12 mouse cellular contexts compared by ENCODE assay signal in genomic region chr14:71249387-71249965, GRCm38 (mm10).
DNase-seq lines count a peak whose midpoint lies in the region; ATAC-seq lines count a peak whose summit lies in the region.
"Had no signal": no experiment of that assay in that cellular context is flagged by ENCODE, and none has a peak within 500 bp of the region (broad histone marks: within the 10 kb centered on the region; RNA-seq: fewer than 3 reads in every experiment).

No protein-coding gene starts in this region.

- WGBS in hindbrain, embryonic 14.5 days, result 29% methylated on average over 7 of the region's 7 CpGs
- WGBS in midbrain, embryonic 15.5 days, result 20% methylated on average over 7 of the region's 7 CpGs
- 48% methylated on average over 7 of the region's 7 CpGs for WGBS in kidney, embryonic 15.5 days

- peak; percentile 81 for DNase-seq in heart, adult 11 months
- DNase-seq in heart, postnatal 4 days, result no peak
- DNase-seq in hindbrain, embryonic 14.5 days (ENCODE audit: low spot score), result peak; percentile 62
- no peak for DNase-seq in left cerebral cortex, adult 11 months (ENCODE audit: low spot score)
- no peak for DNase-seq in kidney, postnatal 36 days
- DNase-seq: kidney, postnatal 4 days; thymus, postnatal 25 days had no signal

- H3K4me3 ChIP-seq in hindbrain, embryonic 14.5 days (replicated peaks; ENCODE audit: low read length), result no peak overlapping the region
- no peak overlapping the region for H3K4me3 ChIP-seq in midbrain, embryonic 15.5 days
- no peak overlapping the region for H3K4me3 ChIP-seq in kidney, embryonic 15.5 days (replicated peaks)
- H3K4me3 ChIP-seq: myocyte had no signal

- no peaks in the 10 kb centered on the region for H3K27me3 ChIP-seq in hindbrain, embryonic 14.5 days (ENCODE audit: control insufficient read depth, insufficient read depth, low read length)
- H3K27me3 ChIP-seq in midbrain, embryonic 15.5 days (replicated peaks), result no peaks in the 10 kb centered on the region
- no peaks in the 10 kb centered on the region for H3K27me3 ChIP-seq in kidney, embryonic 15.5 days

- H3K27ac ChIP-seq in hindbrain, embryonic 14.5 days, result peak overlapping the region; percentile 55
- peak overlapping the region; percentile 64 for H3K27ac ChIP-seq in midbrain, embryonic 15.5 days
- no peak overlapping the region for H3K27ac ChIP-seq in kidney, embryonic 15.5 days

- no peak overlapping the region for H3K9ac ChIP-seq in hindbrain, embryonic 14.5 days
- H3K9ac ChIP-seq in midbrain, embryonic 15.5 days, result no peak overlapping the region
- H3K9ac ChIP-seq in kidney, embryonic 15.5 days, result no peak overlapping the region

- H3K36me3 ChIP-seq in hindbrain, embryonic 14.5 days (replicated peaks; ENCODE audit: control insufficient read depth, insufficient read depth), result no peaks in the 10 kb centered on the region
- no peaks in the 10 kb centered on the region for H3K36me3 ChIP-seq in midbrain, embryonic 15.5 days (replicated peaks)
- H3K36me3 ChIP-seq in kidney, embryonic 15.5 days, result no peaks in the 10 kb centered on the region

- no peaks in the 10 kb centered on the region for H3K9me3 ChIP-seq in hindbrain, embryonic 14.5 days (ENCODE audit: control insufficient read depth, low read length)
- H3K9me3 ChIP-seq in midbrain, embryonic 15.5 days, result no peaks in the 10 kb centered on the region
- H3K9me3 ChIP-seq in kidney, embryonic 15.5 days (replicated peaks), result no peaks in the 10 kb centered on the region

- no peak overlapping the region for H3K4me2 ChIP-seq in hindbrain, embryonic 14.5 days (replicated peaks)
- H3K4me2 ChIP-seq in midbrain, embryonic 15.5 days, result no peak overlapping the region
- no peak overlapping the region for H3K4me2 ChIP-seq in kidney, embryonic 15.5 days

- peak; percentile 89 for ATAC-seq in common myeloid progenitor, adult 5-6 weeks (replicated peaks; ENCODE audit: low read depth, poor library complexity, severe bottlenecking)
- peak; percentile 86 for ATAC-seq in hindbrain, embryonic 14.5 days (ENCODE audit: low FRiP score)
- ATAC-seq in midbrain, embryonic 15.5 days (replicated peaks), result peak; percentile 77
- ATAC-seq in kidney, embryonic 15.5 days (replicated peaks; ENCODE audit: low FRiP score), result no peak
- ATAC-seq: CD4-positive, CD25-positive, alpha-beta regulatory T cell, adult 4 months had no signal

- H3K4me1 ChIP-seq in hindbrain, embryonic 14.5 days (replicated peaks; ENCODE audit: control insufficient read depth, insufficient read depth, low read length), result peaks cover 5% of the 10 kb centered on the region; the same call in 1 of the 2 replicates
- H3K4me1 ChIP-seq in midbrain, embryonic 15.5 days, result peaks cover 9% of the 10 kb centered on the region; the same call in 1 of the 2 replicates
- H3K4me1 ChIP-seq in kidney, embryonic 15.5 days, result no peaks in the 10 kb centered on the region

Comparison
In these comparisons a context has a peak if more than half of its experiments do, and no peak if none do; other contexts are left out.
1. DNase-seq: peak in heart, adult 11 months (single experiment) and hindbrain, embryonic 14.5 days (single experiment); none in heart, postnatal 4 days (single experiment), left cerebral cortex, adult 11 months (single experiment) and kidney, postnatal 36 days (0 of 2).